Mouse (Mus musculus): ENCODE measurements around the gene Sbno2.

DNA sequence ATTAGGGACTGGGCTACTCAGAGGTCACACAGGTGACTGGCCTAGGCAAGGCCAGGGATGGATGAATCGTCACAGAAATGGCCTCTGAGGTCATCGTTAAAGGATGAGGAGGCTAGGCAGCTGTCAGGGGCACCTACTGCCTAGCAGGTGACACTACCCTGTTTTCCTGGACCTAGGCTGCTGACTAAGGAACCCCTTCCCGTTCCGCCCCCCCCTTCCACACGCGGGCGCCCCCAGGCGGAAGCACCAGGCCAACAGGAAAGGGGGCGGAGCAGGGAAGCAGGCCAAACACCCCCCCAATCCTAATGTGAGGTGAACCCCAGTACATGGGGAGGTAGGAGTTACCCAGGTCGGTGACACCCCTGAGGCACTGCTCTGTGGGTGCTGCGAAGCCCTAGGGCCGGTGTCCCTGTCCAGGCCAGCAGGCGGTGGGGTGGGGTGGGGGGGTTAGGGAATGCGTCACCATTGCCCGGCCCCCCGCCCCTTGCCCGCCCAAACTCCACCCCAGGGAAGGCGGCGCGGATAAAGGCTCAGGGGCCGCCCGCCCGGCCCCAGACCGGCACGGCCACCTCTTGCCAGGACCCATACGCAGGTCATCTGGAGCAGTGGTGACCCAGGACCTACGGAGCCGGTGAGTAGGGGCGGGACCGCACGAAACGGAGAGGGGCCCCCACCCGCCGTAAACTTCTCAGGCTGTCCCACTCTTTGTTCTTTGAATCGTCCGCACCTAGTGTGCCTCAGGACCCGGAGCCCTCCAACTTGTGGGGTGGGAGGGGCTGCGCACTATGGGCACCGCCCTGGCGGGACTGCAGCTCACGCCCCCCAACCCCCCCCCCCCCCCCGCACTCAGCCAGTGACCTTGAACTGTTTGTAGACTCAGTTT, 42.6 kb upstream of the Sbno2 start, which contains the start of gene Midn:
- TF ChIP-seq CTCF (IDR thresholded peaks at IDR 0.05; ENCODE audit: control insufficient read depth, insufficient read depth, insufficient read length) = peak; percentile 64
- TF ChIP-seq FOSL1 (IDR thresholded peaks at IDR 0.05; ENCODE audit: insufficient read depth, low read length, poor library complexity, severe bottlenecking) = no peak
- no peak for TF ChIP-seq MAX (IDR thresholded peaks at IDR 0.05)
- TF ChIP-seq MYOD1 (IDR thresholded peaks at IDR 0.05; ENCODE audit: control insufficient read depth, insufficient read length, low read depth) = peak; percentile 62
- no peak for TF ChIP-seq MYOG (IDR thresholded peaks at IDR 0.05; ENCODE audit: control insufficient read depth, extremely low read depth, insufficient read length)
